Mouse (Mus musculus): ENCODE results near the gene Eno4. TPM values are rescaled to one million over a fixed set of nuclear protein-coding genes. Genes with fewer than 3 reads are reported as not detected.
"Not testable (repeated sequence)": the region's sequence is repeated elsewhere in the genome, so short reads cannot be mapped to it uniquely, and the experiment has no call there.

Gene Eno4
- total RNA-seq (2022): under 1 TPM in 1 of 4 experiments, not detected in 3; 0.28 TPM

DNA sequence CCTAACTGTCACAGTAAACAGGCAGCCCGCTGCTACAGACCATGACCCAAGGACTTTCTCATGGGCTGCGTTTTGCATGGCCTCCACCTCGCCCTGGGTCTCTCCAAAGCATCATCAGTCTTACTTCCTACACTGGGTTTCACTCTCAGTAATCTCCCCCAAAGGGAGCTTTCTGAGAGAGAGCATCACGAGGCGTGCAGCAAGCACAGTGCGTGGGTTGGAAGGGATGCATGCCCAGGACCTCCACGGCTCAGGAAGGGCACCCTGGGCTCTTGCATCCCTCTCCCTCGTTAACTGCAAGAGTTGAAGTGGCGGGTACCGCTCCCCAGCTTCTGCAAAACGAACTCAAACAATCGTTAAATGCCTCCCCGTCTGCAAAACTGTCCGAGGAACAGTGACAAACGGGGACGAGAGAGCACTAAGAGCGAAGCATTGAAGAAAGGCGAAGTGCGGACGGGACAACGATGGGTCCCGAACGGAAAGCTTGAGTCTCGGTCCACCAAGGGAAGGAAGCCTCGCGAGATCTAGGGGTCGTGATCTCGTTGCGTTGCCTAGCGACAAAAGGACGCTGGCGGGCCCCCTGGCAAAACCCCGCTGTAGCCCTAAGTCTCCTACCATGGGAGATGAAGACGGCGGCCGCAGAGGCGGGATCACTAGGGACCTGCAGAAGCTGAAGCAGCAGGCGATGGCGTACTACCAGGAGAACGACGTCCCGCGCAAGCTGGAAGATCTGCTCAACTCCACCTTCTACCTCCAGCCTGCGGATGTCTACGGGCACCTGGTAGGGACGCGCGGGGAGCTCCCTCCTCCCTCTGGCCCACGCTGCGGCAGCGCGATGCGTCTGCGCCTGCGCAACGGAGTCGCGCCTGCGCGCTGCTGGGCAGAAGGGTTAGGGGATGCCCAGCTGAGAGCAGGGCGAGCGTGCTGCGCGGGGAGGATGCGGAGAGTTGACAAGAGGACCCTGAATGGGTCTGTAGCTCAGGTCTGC lies at the start of gene Eno4, which contains the start of gene Hspa12a:
Gene Eno4, plus strand, starts transcription at position 585 of the 988 bp plus-strand sequence.
Gene Hspa12a, minus strand, starts transcription at position 814 of the 988 bp plus-strand sequence.
- peak; percentile 95 for DNase-seq (ENCODE audit: low spot score)

DNA sequence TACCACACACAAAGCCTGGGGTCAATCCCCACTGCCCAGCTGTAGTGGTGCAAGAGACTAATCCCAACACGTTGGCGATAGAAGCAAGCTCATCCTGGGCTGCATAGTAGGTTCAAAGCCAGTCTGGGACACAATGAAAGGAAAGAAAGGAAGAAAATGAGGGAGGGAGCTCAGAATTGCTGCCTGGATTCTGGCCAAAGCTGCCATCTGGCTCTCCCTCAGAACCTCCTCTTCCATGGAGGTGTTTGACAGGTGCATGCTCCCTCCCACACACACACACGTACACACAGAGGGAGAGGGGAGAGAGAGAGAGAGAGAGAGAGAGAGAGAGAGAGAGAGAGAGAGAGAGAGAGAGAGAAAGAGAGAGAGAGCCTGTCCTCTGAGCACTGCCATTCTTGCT lies 47.0 kb upstream of the Eno4 start:
- DNase-seq (ENCODE audit: low spot score): no peak

DNA sequence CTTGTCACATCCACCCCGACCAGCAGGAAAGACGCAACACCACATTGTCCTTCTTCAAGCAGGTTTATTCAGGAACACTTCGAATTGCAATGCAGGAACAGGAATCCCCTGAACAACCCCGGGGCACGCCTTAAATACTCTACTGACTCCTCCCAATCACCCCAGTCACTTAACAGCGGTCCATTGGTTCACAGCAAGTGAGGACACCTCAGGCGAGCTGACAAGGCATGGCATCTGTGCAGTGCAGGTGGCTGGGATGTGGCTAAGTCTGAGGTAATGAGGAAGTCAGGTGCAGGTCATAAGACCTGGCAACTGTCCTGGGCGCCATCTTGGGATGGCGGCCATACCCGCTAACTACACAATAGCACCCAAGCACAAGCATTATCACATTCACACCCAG lies 42.8 kb upstream of the Eno4 start:
- not testable (repeated sequence) for DNase-seq (ENCODE audit: low spot score)

DNA sequence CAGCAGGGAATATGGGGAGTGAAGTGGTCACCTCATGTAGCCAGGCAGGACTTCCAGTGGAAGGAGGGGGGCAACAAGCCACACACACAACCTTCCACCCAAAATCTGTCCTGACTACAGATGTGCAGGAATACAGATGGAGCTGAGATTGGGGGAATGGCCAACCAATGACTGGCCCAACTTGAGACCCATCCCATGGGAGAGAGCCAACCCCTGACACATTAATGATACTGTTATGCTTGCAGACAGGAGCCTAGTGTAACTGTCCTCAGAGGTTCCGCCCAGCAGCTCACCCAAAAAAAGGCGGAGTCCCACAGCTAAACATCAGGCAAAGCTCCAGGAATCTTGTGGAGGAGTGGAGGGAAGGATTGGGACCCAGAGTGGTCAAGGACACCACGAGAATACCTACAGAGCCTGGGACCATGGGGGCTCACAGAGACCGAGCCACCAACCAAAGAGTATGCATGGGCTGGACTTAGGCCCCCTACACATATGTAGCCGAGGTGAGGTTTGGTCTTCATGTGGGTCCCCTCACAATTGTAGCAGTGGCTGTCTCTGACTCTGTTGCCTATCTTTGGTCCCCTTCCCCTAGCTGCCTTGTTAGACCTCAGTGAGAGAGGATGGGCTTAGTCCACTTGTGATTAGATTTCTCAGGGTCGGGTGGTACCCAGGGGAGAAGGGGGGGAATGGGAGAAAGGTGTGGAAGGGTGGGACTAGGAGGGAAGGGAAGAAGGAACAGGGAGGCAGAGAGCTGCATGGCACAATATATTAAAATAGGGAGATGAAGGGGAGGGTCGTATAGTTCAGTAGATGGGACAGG lies 39.9 kb upstream of the Eno4 start:
- no peak for DNase-seq (ENCODE audit: low spot score)

DNA sequence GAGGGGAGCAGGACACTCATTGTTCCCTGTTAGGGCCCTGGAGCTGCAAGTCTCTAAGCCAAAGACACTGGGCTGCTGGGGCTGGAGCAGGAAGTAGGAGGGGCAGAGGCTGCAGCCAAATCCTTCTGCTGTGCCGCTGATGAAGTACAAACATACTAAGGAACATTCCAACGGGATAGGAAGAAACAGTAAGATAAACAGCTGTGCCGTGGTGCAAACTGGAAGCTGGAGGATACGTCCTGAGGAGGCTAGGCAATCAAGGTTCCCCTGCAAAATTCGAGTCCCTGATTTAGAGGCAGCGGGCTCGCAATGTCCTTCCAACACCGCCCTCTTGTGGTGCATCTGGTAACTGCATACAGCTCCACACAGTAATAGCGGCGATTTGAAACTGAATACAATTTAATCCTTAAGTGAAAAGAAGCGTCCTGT lies 39.3 kb upstream of the Eno4 start:
- DNase-seq (ENCODE audit: low spot score): peak; percentile 87

DNA sequence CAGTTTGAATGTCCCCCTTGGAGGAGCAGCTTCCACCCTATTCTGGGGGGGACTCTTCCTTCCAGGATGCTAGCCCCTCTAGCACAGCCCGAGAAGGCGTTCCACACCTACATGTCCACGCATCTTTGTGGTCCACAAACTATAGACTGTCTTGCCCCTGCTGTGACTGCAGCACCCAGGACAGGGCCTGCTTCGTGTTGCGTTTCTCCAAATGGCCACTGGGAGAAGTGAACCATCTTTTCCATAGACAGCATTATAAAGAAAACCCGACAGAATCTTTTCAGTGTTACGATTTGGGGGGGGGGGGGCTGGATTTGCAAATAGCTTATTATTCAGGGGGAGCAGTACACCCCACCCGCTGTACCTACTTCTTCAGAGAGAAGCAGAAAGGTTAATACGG lies 36.5 kb upstream of the Eno4 start:
- DNase-seq (ENCODE audit: low spot score): no peak

DNA sequence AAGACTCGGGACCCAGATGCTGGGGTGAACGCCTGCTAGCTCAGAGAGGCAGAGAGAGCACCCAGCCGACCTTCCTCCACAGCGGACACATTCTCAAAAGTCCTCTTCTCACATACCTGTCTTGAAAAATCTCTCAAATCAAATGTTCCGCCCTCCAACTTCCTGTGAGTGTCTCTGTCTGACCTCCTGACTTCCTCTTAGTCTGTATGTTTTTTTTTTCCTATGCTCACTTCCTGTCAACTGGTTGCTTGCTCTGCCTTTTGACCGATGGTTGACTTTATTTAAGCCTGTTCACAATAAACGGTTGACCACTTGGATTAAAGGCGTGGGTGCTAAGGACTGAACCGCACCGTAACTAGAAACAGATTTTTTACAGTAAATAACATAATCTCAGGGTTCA lies 35.2 kb upstream of the Eno4 start:
- DNase-seq (ENCODE audit: low spot score): no peak

DNA sequence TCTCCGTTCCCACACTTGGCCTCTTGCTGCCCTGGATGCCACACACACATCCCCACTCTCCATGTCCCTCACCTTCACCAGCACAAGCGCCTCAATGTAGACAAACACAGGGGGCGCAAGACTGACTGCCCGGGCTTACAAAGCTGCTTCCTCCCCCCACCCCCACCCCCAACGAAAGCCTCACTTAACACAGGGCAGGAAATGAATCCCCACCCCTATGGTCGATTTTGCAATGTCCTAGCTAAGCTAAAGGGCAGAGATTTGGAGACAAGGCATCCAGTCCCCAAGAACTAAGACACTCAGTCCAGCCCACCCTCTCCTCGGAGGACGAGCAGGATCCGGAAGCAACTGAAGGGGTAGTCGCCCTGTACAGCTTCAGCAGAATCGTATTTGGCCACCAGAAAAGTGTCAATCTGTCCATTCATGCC lies 32.3 kb upstream of the Eno4 start:
- DNase-seq (ENCODE audit: low spot score): no peak

DNA sequence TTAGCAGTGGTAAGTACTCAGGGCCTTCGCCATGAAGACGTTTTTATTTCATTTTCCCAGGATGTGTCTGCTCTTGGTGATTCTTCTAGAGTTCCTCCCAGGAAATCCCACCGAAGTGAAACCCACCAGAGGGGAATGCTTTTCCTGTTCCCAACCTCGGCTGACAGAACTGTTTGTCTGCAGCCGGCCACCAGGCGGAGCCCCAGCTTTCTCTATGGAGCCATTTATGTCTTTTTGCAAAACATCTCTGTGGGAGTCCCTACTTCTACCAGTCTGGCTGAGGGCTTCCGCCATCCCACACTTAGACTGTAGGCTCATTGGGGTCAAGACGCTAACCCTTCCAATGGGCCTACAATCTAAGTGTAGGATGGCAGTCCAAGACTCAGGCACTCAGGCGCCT lies 31.8 kb upstream of the Eno4 start:
- peak; percentile 28 for DNase-seq (ENCODE audit: low spot score)

DNA sequence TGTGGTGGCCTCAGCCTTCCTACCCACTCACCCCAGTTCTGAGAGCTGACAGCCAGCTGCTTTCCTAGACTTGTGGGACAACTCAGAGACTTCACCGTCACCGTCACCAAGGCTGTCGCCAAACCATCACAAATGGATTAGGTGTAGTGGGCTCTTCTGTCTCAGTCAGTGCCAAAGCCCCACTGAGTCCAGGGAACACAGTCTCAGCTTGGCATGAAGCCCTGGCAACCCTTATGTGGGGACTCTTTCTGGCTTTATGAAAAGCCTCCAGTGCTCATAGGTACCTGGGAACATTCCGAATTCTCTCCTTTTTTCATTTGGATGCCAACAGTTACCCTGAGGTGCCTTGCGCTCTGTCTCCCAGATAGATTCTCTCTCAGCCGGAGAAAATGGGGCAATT lies 29.9 kb upstream of the Eno4 start:
- DNase-seq (ENCODE audit: low spot score): no peak

DNA sequence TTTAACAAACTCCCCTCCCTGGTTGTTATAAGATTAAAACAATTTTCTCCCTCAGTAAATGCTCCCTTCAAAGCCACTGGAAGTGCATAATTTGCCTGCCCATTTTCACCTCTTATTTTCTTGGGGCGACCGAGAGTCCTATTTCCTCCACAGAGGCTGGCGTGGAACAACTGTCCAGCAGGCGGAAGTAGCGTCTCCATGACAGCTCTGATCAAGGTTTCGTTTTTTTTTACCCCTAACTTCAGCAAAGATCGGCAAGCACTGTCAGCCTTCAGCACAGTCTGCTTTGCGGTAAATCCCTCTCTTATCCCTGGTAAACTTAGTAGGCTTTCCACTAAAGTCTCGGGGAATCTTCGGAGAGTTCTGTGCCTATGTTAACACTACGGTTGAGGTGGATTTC lies 24.6 kb upstream of the Eno4 start:
- DNase-seq (ENCODE audit: low spot score): no peak

DNA sequence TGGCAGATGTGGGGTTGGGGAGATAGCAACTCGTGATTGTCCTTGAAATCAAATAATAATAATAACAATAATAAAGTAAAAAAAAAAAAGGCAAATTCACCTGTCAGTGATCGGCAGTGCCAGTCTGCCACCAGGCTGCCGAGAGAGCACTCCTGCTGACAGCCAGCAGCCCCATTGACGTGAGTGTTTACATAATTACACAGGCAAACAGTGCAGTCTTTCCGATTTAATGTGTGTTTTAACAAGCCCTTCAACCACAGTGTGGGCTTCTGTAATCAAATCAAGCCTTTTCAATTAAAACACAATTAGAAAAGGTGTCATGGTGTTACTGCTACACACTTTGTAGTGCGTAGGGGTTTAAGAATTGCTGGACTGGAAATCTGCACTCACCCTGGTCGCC lies 24.1 kb upstream of the Eno4 start:
- no peak for DNase-seq (ENCODE audit: low spot score)

DNA sequence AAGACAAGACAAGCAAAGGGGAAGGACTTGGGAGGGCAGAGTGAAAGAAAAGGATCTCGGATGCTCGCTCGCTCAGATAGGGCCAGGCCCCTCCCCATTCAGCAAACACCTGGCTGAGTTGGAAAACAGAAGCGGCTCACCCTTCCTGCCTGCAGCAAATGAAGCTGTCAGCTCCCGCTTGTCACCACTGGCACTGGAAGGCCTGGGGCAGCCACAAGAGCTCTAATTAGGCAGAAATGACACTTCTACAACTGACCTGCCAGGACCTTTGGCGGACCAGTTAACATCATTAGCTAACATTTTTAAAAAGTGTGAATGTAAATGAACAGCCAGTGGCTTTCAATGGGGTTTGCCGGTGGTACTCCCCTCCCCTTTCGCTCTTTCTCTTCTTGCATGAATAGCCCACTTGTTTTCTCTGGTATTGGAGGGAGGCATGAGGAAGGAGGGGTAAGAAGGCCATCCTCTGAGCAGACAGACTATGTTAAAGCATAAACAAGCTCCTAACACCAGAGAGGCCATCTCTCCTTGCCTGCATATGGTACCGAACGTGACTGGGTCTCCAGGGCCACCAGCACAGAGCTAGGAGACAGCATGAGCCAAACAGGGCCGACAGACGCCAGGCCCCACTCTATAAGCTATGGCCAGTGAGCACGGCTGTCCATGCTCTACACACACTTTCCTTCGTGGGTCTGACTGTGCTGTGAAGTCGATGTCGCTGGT lies 12.0 kb upstream of the Eno4 start:
- no peak for DNase-seq (ENCODE audit: low spot score)

DNA sequence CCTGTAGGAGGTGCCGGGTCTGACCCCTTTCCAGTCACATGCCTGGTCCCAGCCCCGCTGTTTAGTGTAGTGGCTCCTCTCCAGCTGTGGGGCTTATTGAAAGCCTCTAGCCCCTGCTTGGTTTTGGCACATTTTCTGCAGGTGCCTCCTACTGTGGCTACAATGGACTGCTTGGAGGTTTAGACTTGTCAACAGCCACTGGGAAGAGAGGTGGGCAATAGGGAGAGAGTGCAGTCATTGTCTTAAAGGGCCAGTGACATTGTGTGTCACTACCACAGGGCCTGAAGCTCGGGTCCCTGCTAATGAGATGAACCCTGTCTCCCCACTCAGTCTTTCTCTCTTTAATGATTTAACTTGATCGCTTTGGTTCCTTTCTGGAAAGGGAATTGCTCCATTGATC lies 10.2 kb upstream of the Eno4 start:
- no peak for DNase-seq (ENCODE audit: low spot score)

DNA sequence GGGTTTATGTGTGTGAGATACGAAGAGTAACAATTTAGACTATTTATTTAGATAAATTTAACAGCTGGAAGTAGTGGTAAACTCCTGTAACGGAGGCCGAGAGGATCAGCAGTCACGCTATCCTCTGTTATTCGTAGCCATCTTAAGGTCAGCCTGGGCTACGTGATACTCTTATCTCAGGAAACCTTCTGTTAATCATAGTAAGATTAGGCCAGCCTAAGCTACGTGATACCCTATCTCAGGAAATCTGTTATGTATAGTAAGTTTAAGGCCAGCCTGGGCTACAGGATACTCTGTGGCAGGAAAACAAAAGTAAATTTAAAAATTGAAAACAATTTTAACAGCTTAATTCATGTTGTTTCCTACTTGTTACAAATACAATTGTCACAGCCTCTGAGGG lies 2.7 kb downstream of the Eno4 start:
- DNase-seq (ENCODE audit: low spot score): no peak

DNA sequence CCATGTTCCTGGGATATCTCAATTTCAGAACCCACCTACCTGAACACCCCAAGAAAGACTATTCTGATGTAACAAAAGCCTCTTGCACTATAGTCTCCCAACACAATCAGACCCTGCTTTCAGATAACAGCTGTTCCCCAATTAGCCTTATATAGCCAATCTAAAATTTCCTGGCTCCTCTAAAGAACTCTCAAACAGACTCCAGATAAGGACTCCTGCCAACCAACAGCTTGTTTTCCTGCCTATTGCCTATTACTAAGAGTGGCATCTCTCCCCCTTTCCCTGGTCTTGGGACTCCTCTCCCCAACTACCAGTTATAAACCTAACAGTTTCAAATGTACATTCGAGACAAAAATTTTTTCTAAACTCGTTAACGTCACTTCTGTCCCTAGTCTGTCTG lies 8.3 kb downstream of the Eno4 start:
- DNase-seq (ENCODE audit: low spot score): no peak

DNA sequence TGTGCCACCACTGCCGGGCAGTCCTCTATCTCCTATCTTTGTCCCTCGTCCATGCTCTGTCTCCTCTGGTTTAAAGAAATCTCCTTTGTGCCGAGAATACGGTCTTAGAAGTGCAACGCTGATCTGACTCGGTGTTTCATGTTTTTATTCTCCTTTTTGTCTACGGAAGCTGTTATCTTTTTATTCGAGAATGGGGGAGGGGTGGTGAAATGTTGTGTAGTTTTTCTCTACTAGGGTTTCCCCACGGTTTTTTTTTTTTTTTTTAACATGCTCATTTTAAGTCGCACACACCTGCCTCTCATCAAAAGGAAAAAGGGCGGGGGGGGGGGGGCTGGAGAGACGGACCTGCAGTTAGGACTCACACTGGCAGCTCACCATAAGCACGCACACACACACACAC lies 9.0 kb downstream of the Eno4 start:
- DNase-seq (ENCODE audit: low spot score): no peak

DNA sequence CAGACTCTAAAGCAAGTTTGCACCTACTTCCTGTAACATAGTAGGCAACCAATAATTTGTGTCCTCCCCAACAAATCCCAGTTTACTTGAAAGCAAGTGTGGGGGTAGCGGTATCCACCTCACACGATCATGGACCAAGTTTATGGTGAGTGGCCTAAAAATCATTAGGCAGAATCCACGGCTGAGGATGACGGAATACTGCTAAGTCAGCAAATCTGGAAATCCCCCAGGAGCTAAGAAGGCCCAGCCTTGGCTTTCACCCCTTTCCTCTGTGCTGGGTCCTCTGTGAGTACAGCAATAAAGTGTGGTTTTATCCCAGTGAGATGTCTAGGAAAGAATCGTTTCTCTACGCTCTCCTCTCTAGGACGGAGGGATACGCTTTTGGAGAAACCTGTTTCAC lies 11.6 kb downstream of the Eno4 start:
- no peak for DNase-seq (ENCODE audit: low spot score)

DNA sequence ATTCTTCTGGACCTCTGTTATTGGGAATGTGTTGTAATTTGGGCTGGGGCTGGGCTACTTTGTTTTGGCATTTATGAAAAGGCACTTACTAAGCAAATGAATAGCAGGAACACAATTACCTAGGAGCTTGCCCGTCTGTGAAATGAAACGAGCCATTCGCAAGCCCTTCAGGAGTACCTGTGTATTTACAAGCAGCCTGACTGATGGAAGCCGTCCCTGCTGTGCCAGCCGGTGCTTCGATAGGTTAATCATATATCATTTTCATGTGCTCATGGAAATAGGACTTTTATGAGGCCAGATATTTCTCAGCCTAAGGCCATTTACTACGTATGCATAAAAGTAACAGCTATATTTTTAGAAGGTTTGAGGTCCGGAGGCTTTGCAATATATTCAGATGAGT lies 19.8 kb downstream of the Eno4 start:
- no peak for DNase-seq (ENCODE audit: low spot score)

DNA sequence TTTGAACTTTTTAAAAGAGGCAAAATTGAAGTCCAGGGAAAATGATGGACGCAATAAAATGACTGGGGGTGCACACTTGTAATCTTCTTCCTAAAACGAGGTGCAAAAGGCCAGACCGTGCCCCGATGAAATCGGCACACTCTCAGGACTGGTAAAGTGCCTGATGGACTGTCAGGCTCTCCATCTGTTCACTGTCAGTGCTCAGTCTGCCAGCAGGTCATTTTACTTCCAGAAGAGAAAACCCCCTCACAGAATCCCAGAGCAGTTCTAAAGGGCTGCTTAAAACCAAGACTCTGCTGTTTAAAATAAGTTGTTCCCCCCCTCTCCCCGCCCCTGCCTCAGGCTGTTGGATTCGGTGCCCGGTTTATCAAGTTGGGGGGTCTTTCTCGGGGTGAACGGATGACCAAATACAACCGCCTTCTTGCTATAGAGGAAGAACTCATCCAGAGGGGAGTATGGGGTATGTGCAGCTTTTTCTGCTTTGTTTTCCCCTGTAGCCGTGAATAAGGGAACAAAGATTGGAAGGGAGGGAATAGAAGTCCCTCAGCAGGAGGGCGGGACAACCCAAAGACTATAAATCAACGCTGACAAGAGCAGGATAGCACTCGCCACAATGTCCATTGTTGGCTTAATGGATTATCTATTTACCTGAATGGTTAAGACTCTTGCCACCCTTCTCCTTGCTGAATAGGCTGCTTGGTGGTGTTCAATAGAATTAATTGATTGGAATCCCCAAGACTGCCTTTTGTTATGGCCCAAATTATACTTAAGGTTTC lies 25.7 kb downstream of the Eno4 start:
- DNase-seq (ENCODE audit: low spot score): no peak

DNA sequence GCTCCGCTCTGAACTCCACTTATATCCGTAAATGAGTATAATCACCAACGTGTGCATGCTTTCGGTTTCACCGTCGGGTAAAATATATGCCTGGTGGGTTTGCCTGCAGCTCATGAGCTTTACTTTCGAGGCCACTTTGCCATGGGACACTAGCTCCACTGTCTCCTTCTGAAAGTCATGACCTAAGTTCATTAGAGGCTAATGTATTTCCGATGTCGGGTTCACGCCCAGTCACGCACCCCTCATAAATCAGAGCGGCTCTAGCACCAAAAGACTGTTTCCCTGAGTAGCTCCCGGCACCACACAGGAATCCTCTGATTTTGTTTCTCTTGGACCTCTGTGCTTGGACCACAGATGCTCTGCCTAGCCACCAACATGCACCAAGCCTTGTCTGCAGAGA lies 27.6 kb downstream of the Eno4 start:
- no peak for DNase-seq (ENCODE audit: low spot score)
